Mouse (Mus musculus) heart, postnatal 0 days (tissue): Measurements from ENCODE around the gene Fam240b. TPM values are rescaled to one million over a fixed set of nuclear protein-coding genes. Genes with fewer than 3 reads are reported as not detected.

Experiments
- ATAC-seq: fragments of 200-750 bp; cut with Nextera tagmentation; 2 replicates; pipeline ENCODE4 v1.8.0; 2017; ENCODE audit warnings: low read depth, moderate number of reproducible peaks, moderate library complexity; ENCODE audit not compliant: insufficient read depth
- DNase-seq: peaks from one replicate; pipeline ENCODE4 v3.0.0-alpha.2; 2016; ENCODE audit warnings: low spot score
- H3K27ac ChIP-seq: fragments of 300-500 bp; sonication (generic); 2 replicates; pipeline ENCODE4 v1.5.1; 2014; ENCODE audit warnings: low read depth, mild to moderate bottlenecking
- H3K27me3 ChIP-seq: fragments of 300-500 bp; sonication (generic); 2 replicates; pipeline ENCODE4 v1.6.1; 2014; ENCODE audit warnings: low read length, mixed read lengths; ENCODE audit not compliant: control insufficient read depth, insufficient read depth
- H3K36me3 ChIP-seq: fragments of 300-500 bp; sonication (generic); replicated peaks from 2 replicates; pipeline ENCODE4 v1.6.1; 2014; ENCODE audit warnings: low read length, mixed read lengths; ENCODE audit not compliant: control insufficient read depth, insufficient read depth
- H3K4me1 ChIP-seq: fragments of 300-500 bp; sonication (generic); 2 replicates; pipeline ENCODE4 v1.6.1; 2014; ENCODE audit warnings: antibody characterized with exemption; ENCODE audit not compliant: control insufficient read depth, insufficient read depth
- H3K4me2 ChIP-seq: fragments of 300-500 bp; sonication (generic); 2 replicates; pipeline ENCODE4 v1.6.1; 2014; ENCODE audit warnings: low read depth, mild to moderate bottlenecking, low read length, moderate library complexity
- H3K4me3 ChIP-seq: fragments of 300-500 bp; sonication (generic); 2 replicates; pipeline ENCODE4 v1.5.1; 2014; ENCODE audit warnings: low read depth, low read length
- H3K9ac ChIP-seq: fragments of 300-500 bp; sonication (generic); replicated peaks from 2 replicates; pipeline ENCODE4 v1.6.1; 2014; ENCODE audit warnings: low read depth, low read length, mixed read lengths
- H3K9me3 ChIP-seq: fragments of 300-500 bp; sonication (generic); replicated peaks from 2 replicates; pipeline ENCODE4 v1.6.1; 2016; ENCODE audit warnings: low read length; ENCODE audit not compliant: control insufficient read depth
- CTCF ChIP-seq: IDR thresholded peaks from 2 replicates; pipeline ENCODE4 v1.5.1; 2016; ENCODE audit warnings: antibody characterized with exemption, control low read depth, low read depth
- EP300 ChIP-seq: IDR thresholded peaks from 2 replicates; pipeline ENCODE4 v1.6.1; 2016; ENCODE audit warnings: antibody characterized with exemption, low read depth
- WGBS: fragments of 180-500 bp; shearing (Covaris S2); extraction: QIAGEN DNeasy Blood & Tissue Kit; methylation state at CpG from one replicate; pipeline ENCODE4 v1.1.7; 2014; 5-methylcytosine and 5-hydroxymethylcytosine counted together
- polyA plus RNA-seq: library from polyadenylated mRNA; unstranded; fragments of >200 nt; fragmentation: Nextera tagmentation; extraction: Ambion mirVana; gene quantifications from 2 replicates; pipeline ENCODE4 v1.2.1, GENCODE M21; 2015
- total RNA-seq: library from RNA; depleted of rRNA; stranded (reverse); fragments of >200 nt; gene quantifications from 2 replicates; pipeline ENCODE4 v1.2.3, GENCODE M21; 2014; ENCODE audit warnings: low replicate concordance

The Fam240b gene
- total and polyA plus RNA-seq, 2 experiments from 2014 or later: not detected

GRCm38 (mm10) chr13:64448729-64449128 lies 48.9 kb downstream of the Fam240b start:
- no peaks in the 10 kb centered on the region for H3K27me3 ChIP-seq
- no peak overlapping the region for H3K9ac ChIP-seq
- ATAC-seq (no peak), DNase-seq (no peak)
- no peaks in the 10 kb centered on the region for H3K9me3 ChIP-seq
- H3K4me2 ChIP-seq: no peak overlapping the region
- TF ChIP-seq CTCF (no peak), EP300 (no peak)
- H3K27ac ChIP-seq: no peak overlapping the region
- no peaks in the 10 kb centered on the region for H3K36me3 ChIP-seq
- H3K4me1 ChIP-seq: no peaks in the 10 kb centered on the region
- 72% methylated on average over 5 of the region's 5 CpGs for WGBS
- H3K4me3 ChIP-seq: no peak overlapping the region

GRCm38 (mm10) chr13:64447947-64448346 lies 49.6 kb downstream of the Fam240b start:
- WGBS: 4% methylated on average over 1 of the region's 1 CpGs
- Histone ChIP-seq H3K4me3 (no peak overlapping the region), H3K36me3 (no peaks in the 10 kb centered on the region), H3K4me1 (no peaks in the 10 kb centered on the region), H3K27ac (no peak overlapping the region), H3K9ac (no peak overlapping the region), H3K4me2 (no peak overlapping the region), H3K9me3 (no peaks in the 10 kb centered on the region), H3K27me3 (no peaks in the 10 kb centered on the region)
- peak; percentile 72 for TF ChIP-seq CTCF
- no peak for TF ChIP-seq EP300
- ATAC-seq: peak; percentile 27; the same call in 1 of the 2 replicates
- DNase-seq: peak; percentile 54

- no peaks in the 10 kb centered on the region for H3K4me1 ChIP-seq
- ATAC-seq: no peak
- WGBS: 63% methylated on average over 9 of the region's 9 CpGs
Observed at GRCm38 (mm10) chr13:64445254-64445920, 52.2 kb downstream of the Fam240b start.

GRCm38 (mm10) chr13:64443263-64443894 lies 54.2 kb downstream of the Fam240b start:
- no peaks in the 10 kb centered on the region for H3K36me3 ChIP-seq
- H3K9ac ChIP-seq: no peak overlapping the region
- no peaks in the 10 kb centered on the region for H3K27me3 ChIP-seq
- 63% methylated on average over 4 of the region's 4 CpGs for WGBS
- ATAC-seq (0 out of 2 replicates have a peak, but pooled peaks have one; percentile 24), DNase-seq (peak; percentile 47)
- no peaks in the 10 kb centered on the region for H3K4me1 ChIP-seq
- no peaks in the 10 kb centered on the region for H3K9me3 ChIP-seq
- no peak overlapping the region for H3K27ac ChIP-seq
- H3K4me3 ChIP-seq: no peak overlapping the region
- no peak overlapping the region for H3K4me2 ChIP-seq
- TF ChIP-seq CTCF (peak; percentile 57), EP300 (no peak)

More at GRCm38 (mm10) chr13:64445254-64445920, 52.2 kb downstream of the Fam240b start:
- H3K9ac ChIP-seq: no peak overlapping the region
- no peak for DNase-seq
- H3K27ac ChIP-seq: no peak overlapping the region
- H3K4me2 ChIP-seq: no peak overlapping the region
- no peak overlapping the region for H3K4me3 ChIP-seq
- no peaks in the 10 kb centered on the region for H3K36me3 ChIP-seq
- TF ChIP-seq CTCF: no peak
- no peak for TF ChIP-seq EP300
- no peaks in the 10 kb centered on the region for H3K9me3 ChIP-seq
- H3K27me3 ChIP-seq: no peaks in the 10 kb centered on the region

- WGBS: 51% methylated on average over 4 of the region's 4 CpGs
- Histone ChIP-seq H3K4me2 (no peak overlapping the region), H3K9me3 (no peaks in the 10 kb centered on the region), H3K27ac (no peak overlapping the region), H3K36me3 (no peaks in the 10 kb centered on the region), H3K4me1 (no peaks in the 10 kb centered on the region), H3K9ac (no peak overlapping the region), H3K4me3 (no peak overlapping the region), H3K27me3 (no peaks in the 10 kb centered on the region)
- no peak for ATAC-seq
- TF ChIP-seq CTCF (no peak), EP300 (no peak)
- DNase-seq: no peak
Observed at GRCm38 (mm10) chr13:64440592-64440991, 57.0 kb downstream of the Fam240b start.

GRCm38 (mm10) chr13:64439471-64439870 lies 58.1 kb downstream of the Fam240b start:
- no peaks in the 10 kb centered on the region for H3K27me3 ChIP-seq
- H3K4me3 ChIP-seq: no peak overlapping the region
- 64% methylated on average over 5 of the region's 5 CpGs for WGBS
- ATAC-seq: no peak
- H3K4me1 ChIP-seq: no peaks in the 10 kb centered on the region
- no peaks in the 10 kb centered on the region for H3K9me3 ChIP-seq
- H3K9ac ChIP-seq: no peak overlapping the region
- no peak overlapping the region for H3K4me2 ChIP-seq
- H3K36me3 ChIP-seq: no peaks in the 10 kb centered on the region
- DNase-seq: no peak
- no peak overlapping the region for H3K27ac ChIP-seq
- no peak for TF ChIP-seq CTCF
- no peak for TF ChIP-seq EP300
